Mouse (Mus musculus) C2C12 (cell line): Measurements from ENCODE around the gene Cxcl9. TPM values are rescaled to one million over a fixed set of nuclear protein-coding genes. Genes with fewer than 3 reads are reported as not detected.

Experiments
- H3K27me3 ChIP-seq: one replicate; pipeline ENCODE4 v1.6.1; 2011; ENCODE audit not compliant: control insufficient read depth, insufficient read depth, insufficient read length
- H3K36me3 ChIP-seq: one replicate; pipeline ENCODE4 v1.6.1; 2011; ENCODE audit not compliant: control insufficient read depth, insufficient read depth
- H3K4me3 ChIP-seq: one replicate; pipeline ENCODE4 v1.5.1; 2011; ENCODE audit warnings: mild to moderate bottlenecking, control low read depth; ENCODE audit not compliant: poor library complexity, insufficient read depth, severe bottlenecking
- H3K79me2 ChIP-seq: one replicate; pipeline ENCODE4 v1.6.1; 2011; ENCODE audit not compliant: control insufficient read depth, insufficient read depth
- H3K79me3 ChIP-seq: one replicate; pipeline ENCODE4 v1.6.1; 2011; ENCODE audit warnings: low read depth, control low read depth
- H3ac ChIP-seq: one replicate; pipeline ENCODE3; 2011; ENCODE audit warnings: low read depth; ENCODE audit not compliant: control insufficient read depth, insufficient read length
- CEBPB ChIP-seq: IDR thresholded peaks from one replicate; pipeline ENCODE4 v1.6.1; 2011; ENCODE audit warnings: low read depth, mild to moderate bottlenecking, control low read depth, moderate library complexity
- CTCF ChIP-seq: IDR thresholded peaks from one replicate; pipeline ENCODE4 v1.5.1; 2011; ENCODE audit not compliant: control insufficient read depth, insufficient read depth, insufficient read length
- FOSL1 ChIP-seq: IDR thresholded peaks from one replicate; pipeline ENCODE4 v1.8.0; 2011; ENCODE audit warnings: mild to moderate bottlenecking, low read length; ENCODE audit not compliant: poor library complexity, insufficient read depth, severe bottlenecking
- MAX ChIP-seq: IDR thresholded peaks from one replicate; pipeline ENCODE4 v1.6.1; 2011; ENCODE audit warnings: mild to moderate bottlenecking, control low read depth
- MYOD1 ChIP-seq: IDR thresholded peaks from one replicate; pipeline ENCODE4 v1.6.1; 2011; ENCODE audit warnings: low read depth; ENCODE audit not compliant: control insufficient read depth, insufficient read length
- MYOG ChIP-seq: IDR thresholded peaks from one replicate; pipeline ENCODE4 v1.6.1; 2011; ENCODE audit not compliant: control insufficient read depth, insufficient read length; ENCODE audit errors: extremely low read depth
- USF1 ChIP-seq: IDR thresholded peaks from one replicate; pipeline ENCODE4 v1.6.1; 2011; ENCODE audit warnings: low read depth, mild to moderate bottlenecking, control low read depth, moderate library complexity
- polyA plus RNA-seq: library from polyadenylated mRNA; unstranded; fragments of >200 nt; fragmentation: generic; extraction: Trizol; gene quantifications from one replicate; pipeline ENCODE4 v1.2.1, GENCODE M21; 2012; ENCODE audit warnings: missing spikeins

Cxcl9 gene
- polyA plus RNA-seq, 1 experiment, result not detected

GRCm38 (mm10) chr5:92331635-92332338, 3.9 kb upstream of the Cxcl9 start, which contains the start of gene Art3:
TSS of gene Art3 (plus strand) at chr5:92331827.
- H3K79me3 ChIP-seq, result no peaks in the 10 kb centered on the region
- no peak within 1 kb of the TSS for H3ac ChIP-seq
- H3K79me2 ChIP-seq, result no peaks in the 10 kb centered on the region
- H3K4me3 ChIP-seq, result no peak within 1 kb of the TSS
- no peak for TF ChIP-seq MYOD1
- TF ChIP-seq CEBPB, result no peak
- TF ChIP-seq MYOG, result no peak
- TF ChIP-seq FOSL1, result no peak
- TF ChIP-seq USF1, result no peak
- TF ChIP-seq MAX, result no peak
- no peak for TF ChIP-seq CTCF
- no peaks in the 10 kb centered on the region for H3K27me3 ChIP-seq
- no peaks in the 10 kb centered on the region for H3K36me3 ChIP-seq

GRCm38 (mm10) chr5:92331122-92331521, 3.2 kb upstream of the Cxcl9 start:
- H3K4me3 ChIP-seq, result no peak overlapping the region
- H3ac ChIP-seq, result no peak overlapping the region
- H3K36me3 ChIP-seq, result no peaks in the 10 kb centered on the region
- no peaks in the 10 kb centered on the region for H3K79me2 ChIP-seq
- H3K79me3 ChIP-seq, result no peaks in the 10 kb centered on the region
- TF ChIP-seq MYOG, result no peak
- no peak for TF ChIP-seq FOSL1
- no peak for TF ChIP-seq MAX
- TF ChIP-seq CEBPB, result no peak
- TF ChIP-seq MYOD1, result no peak
- no peak for TF ChIP-seq CTCF
- TF ChIP-seq USF1, result no peak
- no peaks in the 10 kb centered on the region for H3K27me3 ChIP-seq

GRCm38 (mm10) chr5:92327367-92327766, 512 bp downstream of the Cxcl9 start:
- no peaks in the 10 kb centered on the region for H3K79me2 ChIP-seq
- no peaks in the 10 kb centered on the region for H3K27me3 ChIP-seq
- H3K79me3 ChIP-seq, result no peaks in the 10 kb centered on the region
- H3K36me3 ChIP-seq, result no peaks in the 10 kb centered on the region
- TF ChIP-seq USF1 (no peak), FOSL1 (no peak), CTCF (no peak), CEBPB (no peak)
- no peak overlapping the region for H3K4me3 ChIP-seq
- no peak overlapping the region for H3ac ChIP-seq

- Histone ChIP-seq H3ac (no peak overlapping the region), H3K36me3 (no peaks in the 10 kb centered on the region), H3K27me3 (no peaks in the 10 kb centered on the region), H3K4me3 (no peak overlapping the region), H3K79me3 (no peaks in the 10 kb centered on the region), H3K79me2 (no peaks in the 10 kb centered on the region)
- no peak for TF ChIP-seq CTCF
These were observed 4.6 kb downstream of the Cxcl9 start for GRCm38 (mm10) chr5:92323264-92323663.

- Histone ChIP-seq H3K79me2 (no peaks in the 10 kb centered on the region), H3K4me3 (no peak overlapping the region), H3ac (no peak overlapping the region), H3K36me3 (no peaks in the 10 kb centered on the region), H3K79me3 (no peaks in the 10 kb centered on the region), H3K27me3 (no peaks in the 10 kb centered on the region)
- no peak for TF ChIP-seq MYOG
- TF ChIP-seq FOSL1, result no peak
- no peak for TF ChIP-seq MAX
- TF ChIP-seq MYOD1, result no peak
- no peak for TF ChIP-seq CEBPB
- no peak for TF ChIP-seq USF1
- TF ChIP-seq CTCF, result no peak
These were observed 5.3 kb downstream of the Cxcl9 start for GRCm38 (mm10) chr5:92322612-92323011.

GRCm38 (mm10) chr5:92321631-92322400, 6.1 kb downstream of the Cxcl9 start:
- no peaks in the 10 kb centered on the region for H3K79me2 ChIP-seq
- no peak overlapping the region for H3ac ChIP-seq
- no peak for TF ChIP-seq MAX
- no peak for TF ChIP-seq MYOG
- no peak for TF ChIP-seq FOSL1
- TF ChIP-seq USF1, result no peak
- no peak for TF ChIP-seq CEBPB
- H3K79me3 ChIP-seq, result no peaks in the 10 kb centered on the region
- H3K27me3 ChIP-seq, result no peaks in the 10 kb centered on the region
- H3K4me3 ChIP-seq, result no peak overlapping the region
- no peaks in the 10 kb centered on the region for H3K36me3 ChIP-seq
